Comparison of ENCODE assay signal across 21 mouse cellular contexts in genomic region chr1:58733636-58734035, GRCm38 (mm10). TPM values are rescaled to one million over a fixed set of nuclear protein-coding genes. Genes with fewer than 3 reads are reported as not detected.
DNase-seq lines count a peak whose midpoint lies in the region; ATAC-seq and TF ChIP-seq lines count a peak whose summit lies in the region.
"Had no signal": no experiment of that assay in that cellular context is flagged by ENCODE, and none has a peak within 500 bp of the region (broad histone marks: within the 10 kb centered on the region; RNA-seq: fewer than 3 reads in every experiment).

No protein-coding gene starts in this region.

- TF ChIP-seq POLR2A in heart, adult 2 months (IDR thresholded peaks at IDR 0.05; ENCODE audit: insufficient read depth, low read depth, low read length): no peak
- no peak for TF ChIP-seq POLR2A in kidney, adult 2 months (IDR thresholded peaks at IDR 0.05; ENCODE audit: low read depth, low read length)

- no peak overlapping the region; the same call in none of the 2 replicates for H3K27ac ChIP-seq in heart, adult 2 months
- peak overlapping the region; percentile 95 for H3K27ac ChIP-seq in kidney, adult 2 months (ENCODE audit: insufficient read depth, low read depth, low read length)
- H3K27ac ChIP-seq in kidney, embryonic 16.5 days (ENCODE audit: low read length): peak overlapping the region; percentile 48
- H3K27ac ChIP-seq in liver, embryonic 12.5 days: no peak overlapping the region
- H3K27ac ChIP-seq: embryonic facial prominence, embryonic 10.5 days; forebrain, embryonic 13.5 days; heart, embryonic 13.5 days; hindbrain, embryonic 15.5 days had no signal

- TF ChIP-seq EP300 in heart, adult 2 months (IDR thresholded peaks at IDR 0.05; ENCODE audit: insufficient read depth, low read depth, low read length): no peak

- H3K9me3 ChIP-seq in kidney, embryonic 16.5 days (ENCODE audit: low read length): no peaks in the 10 kb centered on the region
- no peaks in the 10 kb centered on the region for H3K9me3 ChIP-seq in liver, embryonic 12.5 days (replicated peaks)
- H3K9me3 ChIP-seq: embryonic facial prominence, embryonic 10.5 days; forebrain, embryonic 13.5 days; heart, embryonic 13.5 days; hindbrain, embryonic 15.5 days had no signal

- no peak for TF ChIP-seq CTCF in heart, adult 2 months (IDR thresholded peaks at IDR 0.05)
- no peak for TF ChIP-seq CTCF in kidney, adult 2 months (conservative IDR thresholded peaks at IDR 0.05; ENCODE audit: insufficient read depth, insufficient read length, low read depth, low read length)

- H3K4me2 ChIP-seq in kidney, embryonic 16.5 days (replicated peaks; ENCODE audit: low read depth, low read length): no peak overlapping the region
- H3K4me2 ChIP-seq in liver, embryonic 12.5 days: no peak overlapping the region
- H3K4me2 ChIP-seq: forebrain, embryonic 13.5 days; heart, embryonic 13.5 days; hindbrain, embryonic 15.5 days had no signal

- 90% methylated on average over 2 of the region's 2 CpGs for WGBS in heart, adult 2 months
- WGBS in kidney, adult 2 months: 58% methylated on average over 2 of the region's 2 CpGs
- 82% methylated on average over 2 of the region's 2 CpGs for WGBS in kidney, embryonic 16.5 days
- WGBS in liver, embryonic 12.5 days (ENCODE audit: insufficient replicate concordance): 81% methylated on average over 2 of the region's 2 CpGs

- intact Hi-C loops in heart, adult 2 months (cut with DNase I): no loop called here
- intact Hi-C loops in gastrocnemius, postnatal 14 days (cut with DNase I; ENCODE audit: low total_unique reads): no loop called here

- H3K4me3 ChIP-seq in heart, adult 2 months: no peak overlapping the region
- H3K4me3 ChIP-seq in kidney, adult 2 months (ENCODE audit: insufficient read depth, low read depth, low read length): no peak overlapping the region
- H3K4me3 ChIP-seq in kidney, embryonic 16.5 days (ENCODE audit: low read length): no peak overlapping the region
- no peak overlapping the region for H3K4me3 ChIP-seq in liver, embryonic 12.5 days
- H3K4me3 ChIP-seq: embryonic facial prominence, embryonic 10.5 days; forebrain, embryonic 13.5 days; heart, embryonic 13.5 days; hindbrain, embryonic 15.5 days had no signal

- H3K36me3 ChIP-seq in heart, adult 2 months (ENCODE audit: control insufficient read depth, insufficient read depth, low read length): peaks cover 38% of the 10 kb centered on the region
- H3K36me3 ChIP-seq in kidney, adult 2 months (ENCODE audit: control insufficient read depth, insufficient read depth, low read length): peaks cover 30% of the 10 kb centered on the region
- peaks cover 69% of the 10 kb centered on the region for H3K36me3 ChIP-seq in kidney, embryonic 16.5 days (ENCODE audit: insufficient read depth, low read length)
- H3K36me3 ChIP-seq in liver, embryonic 12.5 days: peaks cover 77% of the 10 kb centered on the region

- peaks cover 5% of the 10 kb centered on the region for H3K4me1 ChIP-seq in heart, adult 2 months (ENCODE audit: control insufficient read depth, insufficient read depth, low read length)
- H3K4me1 ChIP-seq in kidney, adult 2 months (ENCODE audit: control insufficient read depth, insufficient read depth, low read length): peaks cover 24% of the 10 kb centered on the region
- no peaks in the 10 kb centered on the region for H3K4me1 ChIP-seq in kidney, embryonic 16.5 days (ENCODE audit: insufficient read depth, low read length)
- no peaks in the 10 kb centered on the region for H3K4me1 ChIP-seq in liver, embryonic 12.5 days
- H3K4me1 ChIP-seq: embryonic facial prominence, embryonic 10.5 days; forebrain, embryonic 13.5 days; heart, embryonic 13.5 days; hindbrain, embryonic 15.5 days had no signal

- DNase-seq in heart, adult 11 months: peak; percentile 48
- DNase-seq in heart, adult 2 months: no peak
- DNase-seq in kidney, adult 2 months: peak; percentile 87
- DNase-seq in kidney, postnatal 36 days: peak; percentile 56 to 75
- DNase-seq in adrenal gland, postnatal 36 days: no peak
- no peak for DNase-seq in gastrocnemius, postnatal 14 days
- DNase-seq: adrenal gland, postnatal 10 days; cerebellum, adult 18-20 months; cerebellum, adult 9-11 months; forebrain, postnatal 0 days; gastrocnemius, postnatal 10 days; heart, postnatal 36 days had no signal

- no peaks in the 10 kb centered on the region for H3K27me3 ChIP-seq in heart, adult 2 months (ENCODE audit: control insufficient read depth, insufficient read depth, low read length)
- H3K27me3 ChIP-seq in kidney, adult 2 months (replicated peaks; ENCODE audit: control insufficient read depth, insufficient read depth, low read length): no peaks in the 10 kb centered on the region
- no peaks in the 10 kb centered on the region for H3K27me3 ChIP-seq in kidney, embryonic 16.5 days (ENCODE audit: insufficient read depth, low read length)
- H3K27me3 ChIP-seq in liver, embryonic 12.5 days (replicated peaks): no peaks in the 10 kb centered on the region
- H3K27me3 ChIP-seq: forebrain, embryonic 13.5 days; heart, embryonic 13.5 days; hindbrain, embryonic 15.5 days had no signal

- peaks cover 2% of the 10 kb centered on the region for H3K79me2 ChIP-seq in heart, adult 2 months (replicated peaks; ENCODE audit: control insufficient read depth, insufficient read depth, low read length)

- no peak overlapping the region for H3K9ac ChIP-seq in heart, adult 2 months (ENCODE audit: low read depth, low read length)
- H3K9ac ChIP-seq in kidney, embryonic 16.5 days (replicated peaks; ENCODE audit: low read length): no peak overlapping the region
- H3K9ac ChIP-seq in liver, embryonic 12.5 days: no peak overlapping the region
- H3K9ac ChIP-seq: forebrain, embryonic 13.5 days; forebrain, postnatal 0 days; heart, embryonic 13.5 days; hindbrain, embryonic 15.5 days had no signal

- ATAC-seq in kidney, embryonic 16.5 days (ENCODE audit: low FRiP score, low TSS enrichment): peak; percentile 90
- no peak for ATAC-seq in liver, embryonic 12.5 days
- ATAC-seq: forebrain, embryonic 13.5 days; forebrain, postnatal 0 days had no signal

RNA-seq across cellular contexts. Expression of gene Cflar, which starts 22.3 kb away (rescaled TPM):
- total RNA-seq in heart, adult 2 months (2021): 10 to 100 TPM; 50.2 to 63.0 TPM
- 21.7 and 39.1 TPM in 2 replicates for polyA plus RNA-seq in heart, adult 2 months (2012; rRNA removed)
- polyA plus RNA-seq in kidney, adult 2 months (2012; rRNA removed): 65.8 and 71.1 TPM in 2 replicates
- polyA plus RNA-seq in kidney, embryonic 16.5 days (2015; fragmentation: Nextera tagmentation; extraction: Ambion mirVana): 41.3 and 45.0 TPM in 2 replicates
- 100 to 1,000 TPM; 110 to 114 TPM for total RNA-seq in adrenal gland, postnatal 36 days (2021)
- 17.1 and 19.0 TPM in 2 replicates for polyA plus RNA-seq in liver, embryonic 12.5 days (2016; fragmentation: Nextera tagmentation; extraction: Ambion mirVana)
- total RNA-seq in gastrocnemius, postnatal 14 days (2021): 10 to 100 TPM; 32.9 to 43.5 TPM

RNA-seq across cellular contexts. Expression of gene Als2cr12, which starts 37.8 kb away (rescaled TPM):
- not detected for total RNA-seq in heart, adult 2 months (2021)
- polyA plus RNA-seq in heart, adult 2 months (2012; rRNA removed): 0.49 TPM in 1 of 2 replicates, not detected in the other
- 0.80 and 0.88 TPM in 2 replicates for polyA plus RNA-seq in kidney, adult 2 months (2012; rRNA removed)
- polyA plus RNA-seq in kidney, embryonic 16.5 days (2015; fragmentation: Nextera tagmentation; extraction: Ambion mirVana): not detected in 2 replicates
- total RNA-seq in adrenal gland, postnatal 36 days (2021): 1 to 10 TPM in 1 of 2 experiments, under 1 TPM in 1; 0.86 to 3.0 TPM
- not detected in 2 replicates for polyA plus RNA-seq in liver, embryonic 12.5 days (2016; fragmentation: Nextera tagmentation; extraction: Ambion mirVana)
- total RNA-seq in gastrocnemius, postnatal 14 days (2021): not detected
- total RNA-seq: forebrain, postnatal 0 days; gastrocnemius, postnatal 10 days; heart, postnatal 36 days; MEL had no signal
- polyA plus RNA-seq: embryonic facial prominence, embryonic 10.5 days; forebrain, embryonic 13.5 days; heart, embryonic 13.5 days; heart, postnatal 0 days; hindbrain, embryonic 11.5 days; hindbrain, embryonic 15.5 days had no signal

Comparison
In these comparisons a context has a peak if more than half of its experiments do, and no peak if none do; other contexts are left out.
1. DNase-seq: peak in heart, adult 11 months (single experiment), kidney, adult 2 months (single experiment) and kidney, postnatal 36 days (2 of 2); none in heart, adult 2 months (0 of 2), adrenal gland, postnatal 36 days (0 of 2) and gastrocnemius, postnatal 14 days (single experiment).
2. H3K27ac ChIP-seq: peak in kidney, adult 2 months (single experiment) and kidney, embryonic 16.5 days (single experiment); none in heart, adult 2 months (single experiment) and liver, embryonic 12.5 days (single experiment).